8 mouse cellular contexts compared by ENCODE assay signal in genomic region chr15:98762201-98762621, GRCm38 (mm10). TPM values are rescaled to one million over a fixed set of nuclear protein-coding genes. Genes with fewer than 3 reads are reported as not detected.
DNase-seq lines count a peak whose midpoint lies in the region; ATAC-seq and TF ChIP-seq lines count a peak whose summit lies in the region.

No protein-coding gene starts in this region.

- H3K4me1 ChIP-seq in brown adipose tissue, adult 24 weeks (ENCODE audit: control insufficient read depth, insufficient read depth, insufficient read length, low read length): 0 out of 2 replicates have a peak, but pooled peaks cover 2% of the 10 kb centered on the region
- H3K4me1 ChIP-seq in forebrain, embryonic 13.5 days: peaks cover 25% of the 10 kb centered on the region
- peaks cover 14% of the 10 kb centered on the region for H3K4me1 ChIP-seq in liver, postnatal 0 days (ENCODE audit: insufficient read depth)
- H3K4me1 ChIP-seq in neural tube, embryonic 15.5 days: peaks cover 31% of the 10 kb centered on the region

- peak overlapping the region; percentile 96 for H3K4me3 ChIP-seq in brown adipose tissue, adult 24 weeks (ENCODE audit: insufficient read depth, low read depth, low read length)
- H3K4me3 ChIP-seq in forebrain, embryonic 13.5 days: peak overlapping the region; percentile 99
- H3K4me3 ChIP-seq in liver, postnatal 0 days (ENCODE audit: low read depth, low read length): peak overlapping the region; percentile 84
- H3K4me3 ChIP-seq in neural tube, embryonic 15.5 days (replicated peaks): peak overlapping the region; percentile 100

- no peak for TF ChIP-seq EP300 in liver, postnatal 0 days (IDR thresholded peaks at IDR 0.05; ENCODE audit: low read depth)

- WGBS in forebrain, embryonic 13.5 days: 0% methylated on average over 22 of the region's 24 CpGs
- WGBS in liver, postnatal 0 days (ENCODE audit: insufficient replicate concordance): under 1% methylated on average over 21 of the region's 24 CpGs
- under 1% methylated on average over 21 of the region's 24 CpGs for WGBS in neural tube, embryonic 15.5 days

- peak; percentile 58 to 69 for DNase-seq in CD8-positive naive resting alpha-beta T cell, adult 2 months (ENCODE audit: low read depth in 2 of 2, low spot score in 2 of 2)
- DNase-seq in heart, postnatal 14 days: peak; percentile 68 to 73
- peak; percentile 80 for DNase-seq in layer of hippocampus, adult 11-12 months (ENCODE audit: low spot score)
- DNase-seq in liver, postnatal 0 days: peak; percentile 65
- peak; percentile 74 to 80 for DNase-seq in thymus, adult 18-20 months

- H3K4me2 ChIP-seq in forebrain, embryonic 13.5 days: peak overlapping the region; percentile 82
- peak overlapping the region; percentile 97 for H3K4me2 ChIP-seq in liver, postnatal 0 days (ENCODE audit: low read depth, low read length)
- peak overlapping the region; percentile 86 for H3K4me2 ChIP-seq in neural tube, embryonic 15.5 days

- peaks cover 32% of the 10 kb centered on the region for H3K36me3 ChIP-seq in forebrain, embryonic 13.5 days (ENCODE audit: poor library complexity, severe bottlenecking)
- peaks cover 7% of the 10 kb centered on the region for H3K36me3 ChIP-seq in liver, postnatal 0 days (replicated peaks; ENCODE audit: insufficient read depth, low read length)
- peaks cover 16% of the 10 kb centered on the region for H3K36me3 ChIP-seq in neural tube, embryonic 15.5 days

- no peak; the same call in 1 of the 2 replicates for TF ChIP-seq CTCF in liver, postnatal 0 days (IDR thresholded peaks at IDR 0.05; ENCODE audit: low read depth)

- peak; percentile 68 for ATAC-seq in forebrain, embryonic 13.5 days
- peak; percentile 49 for ATAC-seq in liver, postnatal 0 days
- peak; percentile 68 for ATAC-seq in neural tube, embryonic 15.5 days (ENCODE audit: low FRiP score)

- intact Hi-C loops in heart, postnatal 14 days (cut with DNase I): loop anchor here (5.0 kb wide), 1 partner anchor 35 kb away; no protein-coding TSS in a partner anchor

- H3K27ac ChIP-seq in brown adipose tissue, adult 24 weeks (replicated peaks; ENCODE audit: low read depth, low read length): no peak overlapping the region
- H3K27ac ChIP-seq in forebrain, embryonic 13.5 days: peak overlapping the region; percentile 89
- H3K27ac ChIP-seq in liver, postnatal 0 days (ENCODE audit: low read depth): peak overlapping the region; percentile 71
- peak overlapping the region; percentile 94 for H3K27ac ChIP-seq in neural tube, embryonic 15.5 days (replicated peaks)

- H3K9ac ChIP-seq in forebrain, embryonic 13.5 days: peak overlapping the region; percentile 98
- H3K9ac ChIP-seq in liver, postnatal 0 days (replicated peaks): peak overlapping the region; percentile 82
- H3K9ac ChIP-seq in neural tube, embryonic 15.5 days (replicated peaks): peak overlapping the region; percentile 96

- no peaks in the 10 kb centered on the region for H3K9me3 ChIP-seq in forebrain, embryonic 13.5 days (replicated peaks)
- no peaks in the 10 kb centered on the region for H3K9me3 ChIP-seq in liver, postnatal 0 days (ENCODE audit: low read length)
- no peaks in the 10 kb centered on the region for H3K9me3 ChIP-seq in neural tube, embryonic 15.5 days (replicated peaks)

- peaks cover 25% of the 10 kb centered on the region for H3K27me3 ChIP-seq in forebrain, embryonic 13.5 days
- H3K27me3 ChIP-seq in liver, postnatal 0 days (ENCODE audit: insufficient read depth, low read length): peaks cover 8% of the 10 kb centered on the region
- H3K27me3 ChIP-seq in neural tube, embryonic 15.5 days (replicated peaks): peaks cover 15% of the 10 kb centered on the region

RNA-seq across cellular contexts. Expression of gene Arf3, which starts 0.8 kb away (rescaled TPM):
- polyA plus RNA-seq in brown adipose tissue, adult 24 weeks (2012; ENCODE audit: insufficient read depth, insufficient read length, missing spikeins): 25.8 and 32.2 TPM in 2 replicates
- 49.2 and 55.1 TPM in 2 replicates for polyA plus RNA-seq in forebrain, embryonic 13.5 days (2015; fragmentation: Nextera tagmentation; extraction: Ambion mirVana)
- total RNA-seq in heart, postnatal 14 days (2021): 10 to 100 TPM; 26.4 to 26.6 TPM
- polyA plus RNA-seq in liver, postnatal 0 days (2015; fragmentation: Nextera tagmentation; extraction: Ambion mirVana): 9.6 and 10.4 TPM in 2 replicates
- 97.8 TPM in 2 replicates for polyA plus RNA-seq in neural tube, embryonic 15.5 days (2015; fragmentation: Nextera tagmentation; extraction: Ambion mirVana)

RNA-seq across cellular contexts. Expression of gene Wnt10b, which starts 15.7 kb away (rescaled TPM):
- polyA plus RNA-seq in brown adipose tissue, adult 24 weeks (2012; ENCODE audit: insufficient read depth, insufficient read length, missing spikeins): 0.83 and 0.95 TPM in 2 replicates
- polyA plus RNA-seq in forebrain, embryonic 13.5 days (2015; fragmentation: Nextera tagmentation; extraction: Ambion mirVana): not detected in 2 replicates
- total RNA-seq in heart, postnatal 14 days (2021): under 1 TPM; 0.45 to 0.61 TPM
- 0.04 and 0.08 TPM in 2 replicates for polyA plus RNA-seq in liver, postnatal 0 days (2015; fragmentation: Nextera tagmentation; extraction: Ambion mirVana)
- polyA plus RNA-seq in neural tube, embryonic 15.5 days (2015; fragmentation: Nextera tagmentation; extraction: Ambion mirVana): 0.08 and 0.72 TPM in 2 replicates

RNA-seq across cellular contexts. Expression of gene Wnt1, which starts 27.4 kb away (rescaled TPM):
- not detected in 2 replicates for polyA plus RNA-seq in brown adipose tissue, adult 24 weeks (2012; ENCODE audit: insufficient read depth, insufficient read length, missing spikeins)
- polyA plus RNA-seq in forebrain, embryonic 13.5 days (2015; fragmentation: Nextera tagmentation; extraction: Ambion mirVana): not detected in 2 replicates
- not detected for total RNA-seq in heart, postnatal 14 days (2021)
- not detected in 2 replicates for polyA plus RNA-seq in liver, postnatal 0 days (2015; fragmentation: Nextera tagmentation; extraction: Ambion mirVana)
- 1.0 and 2.0 TPM in 2 replicates for polyA plus RNA-seq in neural tube, embryonic 15.5 days (2015; fragmentation: Nextera tagmentation; extraction: Ambion mirVana)

RNA-seq across cellular contexts. Expression of gene Fkbp11, which starts 34.2 kb away (rescaled TPM):
- polyA plus RNA-seq in brown adipose tissue, adult 24 weeks (2012; ENCODE audit: insufficient read depth, insufficient read length, missing spikeins): 1.9 TPM in 1 of 2 replicates, not detected in the other
- 3.0 and 4.9 TPM in 2 replicates for polyA plus RNA-seq in forebrain, embryonic 13.5 days (2015; fragmentation: Nextera tagmentation; extraction: Ambion mirVana)
- total RNA-seq in heart, postnatal 14 days (2021): 1 to 10 TPM; 4.6 to 5.0 TPM
- 58.5 and 62.4 TPM in 2 replicates for polyA plus RNA-seq in liver, postnatal 0 days (2015; fragmentation: Nextera tagmentation; extraction: Ambion mirVana)
- polyA plus RNA-seq in neural tube, embryonic 15.5 days (2015; fragmentation: Nextera tagmentation; extraction: Ambion mirVana): 11.9 and 12.3 TPM in 2 replicates

RNA-seq across cellular contexts. Expression of gene Ddn, which starts 47.1 kb away (rescaled TPM):
- polyA plus RNA-seq in brown adipose tissue, adult 24 weeks (2012; ENCODE audit: insufficient read depth, insufficient read length, missing spikeins): not detected in 2 replicates
- 0.05 and 0.15 TPM in 2 replicates for polyA plus RNA-seq in forebrain, embryonic 13.5 days (2015; fragmentation: Nextera tagmentation; extraction: Ambion mirVana)
- total RNA-seq in heart, postnatal 14 days (2021): under 1 TPM; 0.20 to 0.31 TPM
- not detected in 2 replicates for polyA plus RNA-seq in liver, postnatal 0 days (2015; fragmentation: Nextera tagmentation; extraction: Ambion mirVana)
- polyA plus RNA-seq in neural tube, embryonic 15.5 days (2015; fragmentation: Nextera tagmentation; extraction: Ambion mirVana): 0.18 and 0.36 TPM in 2 replicates
